ENCODE assay signal across 20 mouse cellular contexts in genomic region chr13:90170782-90171179, GRCm38 (mm10).
DNase-seq lines count a peak whose midpoint lies in the region; ATAC-seq lines count a peak whose summit lies in the region.
"Had no signal": no experiment of that assay in that cellular context is flagged by ENCODE, and none has a peak within 500 bp of the region (broad histone marks: within the 10 kb centered on the region; RNA-seq: fewer than 3 reads in every experiment).

No protein-coding gene starts in this region.

- no peak for ATAC-seq in embryonic facial prominence, embryonic 12.5 days (ENCODE audit: insufficient number of reproducible peaks, insufficient read depth, low FRiP score, low TSS enrichment)
- ATAC-seq in kidney, embryonic 16.5 days (ENCODE audit: low FRiP score, low TSS enrichment): peak; percentile 81; the same call in 1 of the 2 replicates
- no peak for ATAC-seq in midbrain, embryonic 11.5 days (ENCODE audit: low FRiP score)
- ATAC-seq: forebrain, postnatal 0 days had no signal

- H3K4me1 ChIP-seq in embryonic facial prominence, embryonic 12.5 days: peaks cover 5% of the 10 kb centered on the region; the same call in 1 of the 2 replicates
- peaks cover 25% of the 10 kb centered on the region for H3K4me1 ChIP-seq in embryonic facial prominence, embryonic 10.5 days
- H3K4me1 ChIP-seq in kidney, embryonic 16.5 days (ENCODE audit: insufficient read depth, low read length): peaks cover 9% of the 10 kb centered on the region
- H3K4me1 ChIP-seq in midbrain, embryonic 11.5 days (ENCODE audit: control insufficient read depth, insufficient read depth, low read length): no peaks in the 10 kb centered on the region
- H3K4me1 ChIP-seq: heart, embryonic 13.5 days; hindbrain, embryonic 15.5 days had no signal

- no peak overlapping the region for H3K4me3 ChIP-seq in embryonic facial prominence, embryonic 12.5 days
- no peak overlapping the region for H3K4me3 ChIP-seq in embryonic facial prominence, embryonic 10.5 days
- no peak overlapping the region for H3K4me3 ChIP-seq in kidney, embryonic 16.5 days (ENCODE audit: low read length)
- no peak overlapping the region for H3K4me3 ChIP-seq in midbrain, embryonic 11.5 days (ENCODE audit: low read depth, low read length)
- H3K4me3 ChIP-seq: forebrain, embryonic 13.5 days; heart, embryonic 13.5 days; hindbrain, embryonic 15.5 days had no signal

- no peaks in the 10 kb centered on the region for H3K36me3 ChIP-seq in embryonic facial prominence, embryonic 12.5 days
- no peaks in the 10 kb centered on the region for H3K36me3 ChIP-seq in embryonic facial prominence, embryonic 10.5 days (replicated peaks)
- H3K36me3 ChIP-seq in kidney, embryonic 16.5 days (ENCODE audit: insufficient read depth, low read length): no peaks in the 10 kb centered on the region
- no peaks in the 10 kb centered on the region for H3K36me3 ChIP-seq in midbrain, embryonic 11.5 days (ENCODE audit: control insufficient read depth, insufficient read depth, low read length)
- H3K36me3 ChIP-seq: heart, embryonic 13.5 days; hindbrain, embryonic 15.5 days had no signal

- no peak for DNase-seq in embryonic facial prominence, embryonic 10.5 days (ENCODE audit: low spot score)
- no peak for DNase-seq in kidney, postnatal 10 days
- DNase-seq in fat pad, adult 2 months (ENCODE audit: extremely low read depth, low read depth, low spot score): peak; percentile 4
- DNase-seq in mesoderm, embryonic 11.5 days (ENCODE audit: low read depth, low spot score): peak; percentile 31
- DNase-seq in midbrain, embryonic 11.5 days (ENCODE audit: low spot score, missing footprints): no peak
- no peak for DNase-seq in gastrocnemius, postnatal 4 days (ENCODE audit: low spot score in 2 of 2)
- DNase-seq: adrenal gland, adult 2 months; adrenal gland, postnatal 25 days; cerebellum, adult 18-20 months; cerebellum, adult 9-11 months; cerebellum, postnatal 36 days; forebrain, postnatal 0 days; gastrocnemius, postnatal 14 days; heart, adult 11 months; heart, postnatal 36 days had no signal

- H3K4me2 ChIP-seq in embryonic facial prominence, embryonic 12.5 days (replicated peaks): no peak overlapping the region
- no peak overlapping the region for H3K4me2 ChIP-seq in kidney, embryonic 16.5 days (replicated peaks; ENCODE audit: low read depth, low read length)
- H3K4me2 ChIP-seq in midbrain, embryonic 11.5 days: no peak overlapping the region
- H3K4me2 ChIP-seq: forebrain, embryonic 13.5 days; heart, embryonic 13.5 days; hindbrain, embryonic 15.5 days had no signal

- WGBS in embryonic facial prominence, embryonic 12.5 days: 6% methylated on average over 2 of the region's 2 CpGs
- 30% methylated on average over 2 of the region's 2 CpGs for WGBS in embryonic facial prominence, embryonic 10.5 days
- 3% methylated on average over 2 of the region's 2 CpGs for WGBS in kidney, embryonic 16.5 days
- 40% methylated on average over 2 of the region's 2 CpGs for WGBS in midbrain, embryonic 11.5 days

- no peaks in the 10 kb centered on the region for H3K27me3 ChIP-seq in embryonic facial prominence, embryonic 12.5 days
- H3K27me3 ChIP-seq in embryonic facial prominence, embryonic 10.5 days (replicated peaks; ENCODE audit: low read depth, poor library complexity, severe bottlenecking): no peaks in the 10 kb centered on the region
- no peaks in the 10 kb centered on the region for H3K27me3 ChIP-seq in kidney, embryonic 16.5 days (ENCODE audit: insufficient read depth, low read length)
- no peaks in the 10 kb centered on the region for H3K27me3 ChIP-seq in midbrain, embryonic 11.5 days (ENCODE audit: control insufficient read depth, insufficient read depth, low read length)
- H3K27me3 ChIP-seq: forebrain, embryonic 13.5 days; heart, embryonic 13.5 days; hindbrain, embryonic 15.5 days had no signal

- H3K9ac ChIP-seq in embryonic facial prominence, embryonic 12.5 days: no peak overlapping the region
- no peak overlapping the region for H3K9ac ChIP-seq in kidney, embryonic 16.5 days (replicated peaks; ENCODE audit: low read length)
- no peak overlapping the region for H3K9ac ChIP-seq in midbrain, embryonic 11.5 days (ENCODE audit: low read length)
- H3K9ac ChIP-seq: forebrain, embryonic 13.5 days; forebrain, postnatal 0 days; heart, embryonic 13.5 days; hindbrain, embryonic 15.5 days had no signal

- H3K27ac ChIP-seq in embryonic facial prominence, embryonic 12.5 days: peak overlapping the region; percentile 11; the same call in 1 of the 2 replicates
- H3K27ac ChIP-seq in embryonic facial prominence, embryonic 10.5 days (replicated peaks): no peak overlapping the region
- peak overlapping the region; percentile 35; the same call in 1 of the 2 replicates for H3K27ac ChIP-seq in kidney, embryonic 16.5 days (ENCODE audit: low read length)
- H3K27ac ChIP-seq in midbrain, embryonic 11.5 days (ENCODE audit: low read depth, low read length): no peak overlapping the region
- H3K27ac ChIP-seq: forebrain, embryonic 13.5 days; heart, embryonic 13.5 days; hindbrain, embryonic 15.5 days had no signal

- H3K9me3 ChIP-seq in embryonic facial prominence, embryonic 12.5 days: no peaks in the 10 kb centered on the region
- no peaks in the 10 kb centered on the region for H3K9me3 ChIP-seq in embryonic facial prominence, embryonic 10.5 days
- no peaks in the 10 kb centered on the region for H3K9me3 ChIP-seq in kidney, embryonic 16.5 days (ENCODE audit: low read length)
- no peaks in the 10 kb centered on the region for H3K9me3 ChIP-seq in midbrain, embryonic 11.5 days (ENCODE audit: control insufficient read depth, low read length)
- H3K9me3 ChIP-seq: forebrain, embryonic 13.5 days; heart, embryonic 13.5 days; hindbrain, embryonic 15.5 days had no signal

Comparison
In these comparisons a context has a peak if more than half of its experiments do, and no peak if none do; other contexts are left out.
1. H3K27ac ChIP-seq: peak in embryonic facial prominence, embryonic 12.5 days (single experiment) and kidney, embryonic 16.5 days (single experiment); none in embryonic facial prominence, embryonic 10.5 days (single experiment) and midbrain, embryonic 11.5 days (single experiment).
2. DNase-seq: peak in fat pad, adult 2 months (single experiment) and mesoderm, embryonic 11.5 days (single experiment); none in embryonic facial prominence, embryonic 10.5 days (single experiment), kidney, postnatal 10 days (single experiment), midbrain, embryonic 11.5 days (single experiment) and gastrocnemius, postnatal 4 days (0 of 2).